Mouse (Mus musculus): ENCODE measurements around the gene Yipf6. TPM values are rescaled to one million over a fixed set of nuclear protein-coding genes. Genes with fewer than 3 reads are reported as not detected.

Gene Yipf6
- polyA plus RNA-seq (2017; shearing (Covaris generic)): 29.4 TPM

GRCm38 (mm10) chrX:98936101-98936500, at the start of gene Yipf6:
Gene Yipf6 (plus strand): TSS chrX:98936316.

DNA sequence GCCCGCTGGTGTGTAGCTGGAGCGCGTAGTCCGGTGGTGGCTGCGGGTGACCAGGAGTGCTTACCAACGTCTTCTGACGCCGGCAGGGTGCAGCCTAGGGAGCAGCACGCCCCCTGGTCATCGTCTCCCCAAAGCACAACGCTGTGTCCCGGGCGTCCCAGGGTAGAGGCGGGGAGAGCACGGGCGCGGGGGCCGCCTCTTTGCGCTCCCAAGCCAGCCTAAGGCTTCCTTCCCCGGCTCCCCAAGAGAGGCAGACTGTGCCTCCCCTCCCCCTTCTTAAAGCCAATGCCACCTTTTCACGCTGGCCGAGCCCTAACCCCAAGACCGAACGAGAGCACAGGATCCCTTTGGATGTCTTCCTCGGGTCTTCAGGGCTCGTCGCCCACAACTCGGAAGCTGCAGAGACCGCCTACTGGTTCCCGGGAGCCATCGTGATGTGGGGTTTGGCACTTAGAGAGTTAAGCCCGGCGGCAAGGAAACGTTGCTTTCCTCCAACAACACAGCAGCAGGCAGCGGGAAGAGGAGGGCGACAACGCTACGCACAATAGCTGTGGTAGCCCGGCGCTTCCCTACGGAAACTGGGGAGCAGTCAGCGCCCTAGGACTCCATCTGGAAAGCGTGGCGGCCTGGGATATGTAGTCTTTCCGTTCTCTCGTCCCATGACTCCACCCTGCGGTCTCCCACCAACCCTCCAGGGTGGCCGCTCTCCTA, 45.6 kb upstream of the Yipf6 start, which contains the start of gene Ophn1:
Gene Ophn1 (minus strand): TSS at position 620 of the 711 bp plus-strand sequence.

Other genes with a start within 250 kb of the Yipf6 start
- gene Ophn1, start 45.3 kb upstream of the Yipf6 start, polyA plus RNA-seq (2017; shearing (Covaris generic)): not detected
- 0.30 TPM for gene Stard8, start 66.9 kb downstream of the Yipf6 start, polyA plus RNA-seq (2017; shearing (Covaris generic))
- gene Efnb1, start 199.8 kb downstream of the Yipf6 start, polyA plus RNA-seq (2017; shearing (Covaris generic)): 0.79 TPM

All from CD4-positive, CD25-positive, alpha-beta regulatory T cell, adult 9 weeks (primary cell).